Mouse (Mus musculus): ENCODE data around the gene Mrpl45.

DNA sequence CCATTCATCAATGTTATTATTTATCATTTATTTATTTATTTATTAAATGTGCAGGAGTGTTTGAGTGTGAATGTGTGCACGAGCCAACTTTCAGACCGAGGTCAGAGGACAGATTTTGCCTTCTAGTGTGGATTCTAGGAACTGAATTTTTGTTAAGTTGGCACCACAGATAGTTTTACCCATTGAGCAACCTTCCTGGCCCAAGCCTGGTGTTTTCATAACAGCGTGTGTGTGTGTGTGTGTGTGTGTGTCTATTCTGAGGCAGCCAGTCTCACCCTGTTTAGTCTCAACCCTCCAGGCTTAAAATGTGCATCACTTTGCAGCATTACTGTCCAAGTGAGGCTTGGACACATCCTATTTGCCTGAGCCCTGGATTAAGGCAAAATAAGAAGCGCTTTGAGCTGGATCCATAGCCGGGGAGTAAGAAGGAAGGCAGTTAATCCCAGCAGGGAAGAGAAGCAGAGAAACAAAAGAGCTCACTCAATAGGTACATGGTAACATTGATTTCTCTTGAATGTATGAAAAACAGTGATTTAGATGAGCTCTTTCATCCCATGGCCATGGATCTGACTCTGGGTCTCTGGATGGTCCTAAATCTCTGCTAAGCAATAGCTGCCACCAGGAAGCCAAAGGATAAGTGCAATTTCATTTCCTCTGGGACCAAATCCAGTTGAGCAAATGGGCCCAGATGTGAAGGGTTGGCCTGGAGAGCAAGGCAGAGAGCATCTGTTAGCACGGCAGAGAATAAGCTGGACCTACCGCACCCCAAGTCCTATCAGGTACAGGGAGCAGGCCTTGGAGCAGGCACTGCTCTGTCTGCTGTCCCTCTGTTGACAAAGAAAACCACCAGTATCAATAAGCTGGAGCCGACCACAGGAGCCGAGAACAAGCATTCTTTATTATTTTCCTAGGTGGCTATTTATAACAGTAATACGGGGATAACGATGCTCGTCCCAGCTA is 16.0 kb downstream of the Mrpl45 start:
- TF ChIP-seq POLR2A (IDR thresholded peaks at IDR 0.05; ENCODE audit: borderline replicate concordance, extremely low read depth, insufficient read depth, insufficient read length, poor library complexity, severe bottlenecking) (no peak), CTCF (IDR thresholded peaks at IDR 0.05; ENCODE audit: borderline replicate concordance, extremely low read depth, insufficient read depth, insufficient read length) (no peak)

All from brain, embryonic 14.5 days (tissue).